Mouse (Mus musculus) liver, embryonic 13.5 days (tissue): ENCODE measurements around the gene AW549877. TPM values are rescaled to one million over a fixed set of nuclear protein-coding genes. Genes with fewer than 3 reads are reported as not detected.

Source experiments
- ATAC-seq: fragments of 200-750 bp; cut with Nextera tagmentation; 2 replicates; pipeline ENCODE4 v1.8.0; 2017; ENCODE audit warnings: low read depth, mild to moderate bottlenecking, moderate number of reproducible peaks, moderate library complexity
- DNase-seq: peaks from one replicate; pipeline ENCODE4 v3.0.0; 2022
- H3K27ac ChIP-seq: fragments of 300-500 bp; sonication (generic); 2 replicates; pipeline ENCODE4 v1.5.1; 2015; ENCODE audit warnings: moderate library complexity, mild to moderate bottlenecking, inconsistent platforms
- H3K27me3 ChIP-seq: fragments of 300-500 bp; sonication (generic); 2 replicates; pipeline ENCODE4 v1.6.1; 2015; ENCODE audit warnings: mild to moderate bottlenecking, inconsistent platforms
- H3K36me3 ChIP-seq: fragments of 300-500 bp; sonication (generic); 2 replicates; pipeline ENCODE4 v1.6.1; 2015; ENCODE audit warnings: mild to moderate bottlenecking, inconsistent platforms
- H3K4me1 ChIP-seq: fragments of 300-500 bp; sonication (generic); replicated peaks from 2 replicates; pipeline ENCODE4 v1.6.1; 2015; ENCODE audit warnings: inconsistent platforms
- H3K4me2 ChIP-seq: fragments of 300-500 bp; sonication (generic); 2 replicates; pipeline ENCODE4 v1.6.1; 2015; ENCODE audit warnings: inconsistent platforms, mild to moderate bottlenecking, moderate library complexity
- H3K4me3 ChIP-seq: fragments of 300-500 bp; sonication (generic); replicated peaks from 2 replicates; pipeline ENCODE4 v1.5.1; 2015; ENCODE audit warnings: mild to moderate bottlenecking, inconsistent platforms
- H3K9ac ChIP-seq: fragments of 300-500 bp; sonication (generic); 2 replicates; pipeline ENCODE4 v1.6.1; 2015; ENCODE audit warnings: mild to moderate bottlenecking, inconsistent platforms
- H3K9me3 ChIP-seq: fragments of 300-500 bp; sonication (generic); replicated peaks from 2 replicates; pipeline ENCODE4 v1.6.1; 2016; ENCODE audit warnings: inconsistent platforms
- WGBS: fragments of 180-500 bp; shearing (Covaris S2); methylation state at CpG from one replicate; pipeline ENCODE4 v1.1.7; 2015; ENCODE audit not compliant: insufficient replicate concordance; 5-methylcytosine and 5-hydroxymethylcytosine counted together
- polyA plus RNA-seq: library from polyadenylated mRNA; unstranded; fragments of >200 nt; fragmentation: Nextera tagmentation; extraction: Ambion mirVana; gene quantifications from 2 replicates; pipeline ENCODE4 v1.2.1, GENCODE M21; 2015

AW549877 gene
- 4.8 and 7.2 TPM in 2 replicates for polyA plus RNA-seq

DNA sequence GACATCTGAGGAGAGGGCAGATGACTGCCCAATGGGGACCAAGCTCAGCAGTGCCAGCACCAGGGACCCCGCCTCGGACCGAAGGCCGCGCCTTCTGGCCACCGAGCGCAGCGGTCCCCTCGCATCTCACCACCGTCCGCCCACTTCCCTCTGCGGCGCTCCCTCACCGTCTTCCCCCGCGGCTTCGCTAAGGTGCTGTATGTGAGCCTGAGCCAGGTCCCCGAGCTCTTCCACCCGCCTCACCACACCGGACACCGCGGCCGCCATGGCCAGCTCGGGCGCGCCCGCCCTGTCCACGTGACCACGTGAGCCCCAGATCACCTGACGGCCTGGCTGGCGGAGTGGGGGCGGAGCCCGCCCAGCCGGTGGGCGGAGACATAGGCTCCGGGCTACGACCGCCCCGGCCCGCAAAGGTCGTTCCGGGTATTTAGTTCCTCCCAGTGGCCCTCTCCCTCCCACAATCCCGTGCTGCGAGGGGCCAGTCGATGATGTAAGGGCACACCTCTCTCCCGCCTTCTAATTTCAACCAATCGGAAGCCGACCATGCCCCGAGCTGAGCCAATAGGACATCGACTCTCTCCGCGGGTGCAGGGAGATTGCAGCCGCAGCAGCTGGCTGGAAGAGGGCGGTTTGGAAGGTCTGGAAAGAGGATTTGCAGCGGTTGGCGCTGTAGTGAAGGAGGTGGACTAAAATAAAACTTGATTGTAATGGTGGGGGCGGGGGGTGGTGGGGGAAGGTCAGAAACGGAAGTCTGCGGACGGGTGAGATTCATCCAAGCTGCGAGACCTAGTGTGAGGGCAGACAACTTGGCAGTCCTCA, at the start of gene AW549877:
Gene AW549877 (minus strand): TSS at position 297 of the 819 bp plus-strand sequence.
- Histone ChIP-seq H3K36me3 (peaks cover 10% of the 10 kb centered on the region), H3K27ac (peak within 1 kb of the TSS; percentile 90), H3K27me3 (no peaks in the 10 kb centered on the region), H3K4me1 (peaks cover 20% of the 10 kb centered on the region), H3K4me3 (peak within 1 kb of the TSS; percentile 85), H3K9me3 (no peaks in the 10 kb centered on the region), H3K9ac (peak within 1 kb of the TSS; percentile 85), H3K4me2 (peak within 1 kb of the TSS; percentile 74)
- DNase-seq: peak; percentile 96
- under 1% methylated on average over 61 of the region's 61 CpGs for WGBS
- peak; percentile 98 for ATAC-seq

DNA sequence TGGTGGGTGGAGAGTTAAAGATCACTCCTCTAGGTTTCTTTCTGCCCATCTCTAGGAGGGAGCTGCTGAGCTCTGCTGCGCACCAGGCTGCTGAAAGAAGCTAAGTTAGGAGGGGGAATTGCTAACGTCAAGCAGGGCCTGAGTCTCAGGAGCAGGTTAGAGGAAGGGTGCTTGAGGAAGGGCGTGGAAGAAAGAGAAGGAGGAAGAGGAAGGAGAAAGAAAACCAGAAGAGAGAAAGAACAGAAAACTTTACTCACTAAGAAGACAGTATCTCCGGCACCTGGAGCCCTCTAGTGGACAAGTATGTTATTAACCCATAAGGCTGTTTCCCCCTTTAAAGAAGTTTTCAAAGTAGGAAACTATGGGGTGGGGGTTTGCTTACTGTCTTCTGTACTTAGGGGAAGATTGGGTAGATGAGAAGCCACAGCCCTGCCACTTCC, 47.5 kb upstream of the AW549877 start:
- WGBS: 24% methylated on average over 4 of the region's 4 CpGs
- H3K27me3 ChIP-seq: no peaks in the 10 kb centered on the region
- H3K27ac ChIP-seq: no peak overlapping the region
- H3K4me1 ChIP-seq: 0 out of 2 replicates have a peak, but pooled peaks cover 3% of the 10 kb centered on the region
- peak; percentile 26; the same call in 1 of the 2 replicates for ATAC-seq
- no peak overlapping the region for H3K9ac ChIP-seq
- H3K4me2 ChIP-seq: 0 out of 2 replicates have a peak overlapping the region, but pooled peaks have one; percentile 21
- H3K36me3 ChIP-seq: no peaks in the 10 kb centered on the region
- no peaks in the 10 kb centered on the region for H3K9me3 ChIP-seq
- no peak overlapping the region for H3K4me3 ChIP-seq
- no peak for DNase-seq

DNA sequence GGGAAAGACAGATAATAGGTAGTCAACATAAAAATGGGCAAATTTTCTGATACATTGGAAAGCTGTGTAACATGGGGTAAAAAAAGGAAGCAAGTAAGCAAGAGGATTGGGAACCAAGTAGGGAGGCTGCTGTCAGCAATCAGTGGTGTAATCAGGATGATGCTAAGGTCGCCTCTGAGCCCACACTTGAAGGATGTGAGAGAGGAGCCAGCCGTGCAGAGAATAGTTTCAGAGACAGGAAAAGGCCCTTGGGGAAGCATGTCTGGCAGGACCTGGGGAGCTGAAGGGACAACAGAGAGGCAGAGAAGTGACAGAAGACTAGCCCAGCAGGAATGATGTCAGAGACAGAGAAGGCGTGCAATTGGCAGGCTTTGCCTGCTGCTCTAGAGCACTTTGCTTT, 46.9 kb upstream of the AW549877 start:
- ATAC-seq (no peak), DNase-seq (no peak)
- no peak overlapping the region for H3K4me2 ChIP-seq
- H3K4me3 ChIP-seq: no peak overlapping the region
- H3K36me3 ChIP-seq: no peaks in the 10 kb centered on the region
- H3K27me3 ChIP-seq: no peaks in the 10 kb centered on the region
- H3K9me3 ChIP-seq: no peaks in the 10 kb centered on the region
- H3K27ac ChIP-seq: no peak overlapping the region
- no peak overlapping the region for H3K9ac ChIP-seq
- 0 out of 2 replicates have a peak, but pooled peaks cover 3% of the 10 kb centered on the region for H3K4me1 ChIP-seq
- 31% methylated on average over 3 of the region's 3 CpGs for WGBS

DNA sequence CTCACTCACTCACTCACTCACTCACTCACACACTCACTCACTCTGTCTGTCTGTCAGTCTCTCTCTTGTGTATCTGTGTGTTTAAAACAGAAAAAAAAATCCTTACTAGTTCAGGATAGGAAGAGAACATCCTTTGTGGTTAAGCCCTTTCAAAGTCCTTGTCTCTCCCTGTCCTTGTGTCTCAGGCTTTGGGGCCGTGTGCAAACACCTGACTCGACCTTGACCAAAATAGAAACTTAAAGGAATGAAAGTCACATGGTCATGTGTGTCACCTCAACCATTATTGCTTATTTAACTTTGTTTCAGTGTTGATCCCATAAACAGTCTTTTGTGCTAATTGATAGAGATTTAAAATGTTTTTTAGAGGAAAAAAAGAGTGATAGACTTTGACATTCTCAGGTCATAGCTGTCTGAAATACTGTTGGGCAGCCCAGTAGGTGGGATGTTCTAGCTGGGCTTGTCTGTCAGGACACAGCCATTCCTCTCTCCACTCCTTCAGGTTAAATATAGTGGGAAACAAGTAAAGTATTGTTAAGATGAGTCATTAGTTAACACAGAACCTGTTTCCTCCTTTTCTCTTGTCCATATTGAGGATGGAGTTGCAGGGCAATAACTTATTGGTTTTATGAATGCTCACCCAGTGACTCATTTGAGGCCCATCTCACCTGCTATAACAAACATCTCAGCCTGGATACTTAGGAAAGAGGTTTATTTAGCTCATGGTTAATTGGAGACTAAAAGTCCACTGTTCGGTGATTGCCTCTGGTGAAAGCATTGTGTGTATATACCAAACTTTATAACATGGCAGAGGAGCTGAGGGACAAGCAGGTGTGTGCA, 37.8 kb upstream of the AW549877 start:
- ATAC-seq (no peak), DNase-seq (no peak)
- no peak overlapping the region for H3K4me3 ChIP-seq
- H3K27ac ChIP-seq: no peak overlapping the region
- no peaks in the 10 kb centered on the region; the same call in 1 of the 2 replicates for H3K36me3 ChIP-seq
- 51% methylated on average over 3 of the region's 3 CpGs for WGBS
- H3K27me3 ChIP-seq: 0 out of 2 replicates have a peak, but pooled peaks cover 1% of the 10 kb centered on the region
- no peak overlapping the region for H3K9ac ChIP-seq
- no peak overlapping the region for H3K4me2 ChIP-seq
- H3K4me1 ChIP-seq: no peaks in the 10 kb centered on the region
- no peaks in the 10 kb centered on the region for H3K9me3 ChIP-seq

DNA sequence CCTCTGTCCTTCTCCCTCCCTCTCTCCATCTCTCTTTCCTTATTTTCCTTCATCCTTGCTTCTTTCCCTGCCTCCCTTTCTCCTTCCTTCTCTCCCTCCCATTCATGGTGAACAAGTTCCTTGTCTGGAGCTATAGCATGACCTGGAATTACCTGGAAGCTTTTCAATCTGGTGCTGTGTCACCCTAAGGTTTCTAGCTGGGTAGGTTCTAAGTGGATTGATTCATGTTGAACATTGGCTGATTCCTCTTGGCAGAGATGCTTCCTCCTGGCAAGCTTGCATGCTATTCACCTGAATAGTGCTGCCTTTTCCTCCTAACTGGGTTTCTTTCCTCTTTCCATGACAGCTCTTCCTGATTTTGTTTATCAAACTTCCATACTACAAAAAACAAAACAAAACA, 33.4 kb upstream of the AW549877 start:
- Histone ChIP-seq H3K27me3 (peaks cover 9% of the 10 kb centered on the region; the same call in 1 of the 2 replicates), H3K27ac (no peak overlapping the region), H3K36me3 (no peaks in the 10 kb centered on the region), H3K9me3 (no peaks in the 10 kb centered on the region), H3K4me3 (no peak overlapping the region), H3K9ac (no peak overlapping the region), H3K4me1 (peaks cover 14% of the 10 kb centered on the region), H3K4me2 (no peak overlapping the region)
- ATAC-seq (no peak), DNase-seq (no peak)

DNA sequence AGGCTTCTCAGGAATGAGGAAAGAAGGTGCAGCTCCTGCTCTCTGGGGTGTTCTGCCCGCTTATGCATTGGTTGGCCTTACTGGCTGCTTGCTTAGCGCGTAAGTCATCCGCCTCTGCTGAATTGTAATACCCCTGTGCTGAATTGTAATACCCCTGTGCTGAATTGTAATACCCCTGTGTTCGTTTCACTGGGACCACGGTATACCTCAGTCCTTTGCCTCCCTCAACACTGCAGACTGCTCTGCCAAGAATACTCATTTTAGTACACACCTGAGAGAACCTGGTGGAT, 32.8 kb upstream of the AW549877 start:
- peaks cover 9% of the 10 kb centered on the region; the same call in 1 of the 2 replicates for H3K27me3 ChIP-seq
- no peak for DNase-seq
- no peak overlapping the region for H3K4me3 ChIP-seq

DNA sequence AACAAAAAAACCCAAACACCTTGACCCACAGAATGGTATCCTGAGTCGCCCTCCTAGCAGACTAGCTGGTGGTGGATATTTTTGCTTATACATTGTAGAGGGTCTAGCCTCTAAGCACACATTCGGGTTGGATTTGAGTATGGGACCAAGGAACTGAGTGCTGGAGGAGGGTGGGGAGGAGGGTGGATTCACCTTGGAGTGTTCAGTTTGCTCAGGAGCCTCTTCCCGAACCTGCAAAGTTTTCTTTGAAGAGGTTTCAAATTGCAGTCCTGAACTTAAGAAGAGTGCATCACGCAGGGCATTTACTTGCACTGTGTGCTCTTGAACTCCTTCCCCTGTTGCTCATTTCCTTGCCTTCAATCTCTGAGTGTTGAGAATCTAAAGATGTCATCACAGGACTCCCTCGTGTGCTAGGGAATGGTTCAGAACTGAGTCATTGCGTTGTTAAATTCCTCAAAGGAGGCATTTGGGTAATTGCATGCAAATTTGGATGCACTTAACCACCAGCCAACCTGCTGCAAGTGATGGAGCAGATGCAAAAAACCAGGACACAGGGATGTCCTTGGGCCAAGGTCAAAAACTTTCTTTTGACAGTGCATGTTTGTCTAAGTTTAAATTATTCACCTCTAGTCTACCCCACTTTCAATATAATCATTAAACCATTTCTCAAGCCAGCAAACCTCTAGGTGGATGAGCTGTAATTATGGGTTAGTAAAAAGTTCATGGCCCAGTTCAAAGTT, 32.3 kb upstream of the AW549877 start:
- H3K4me1 ChIP-seq: peaks cover 14% of the 10 kb centered on the region
- peak overlapping the region; percentile 93 for H3K4me2 ChIP-seq
- H3K9me3 ChIP-seq: no peaks in the 10 kb centered on the region
- H3K4me3 ChIP-seq: peak overlapping the region; percentile 71
- H3K9ac ChIP-seq: peak overlapping the region; percentile 75
- H3K27me3 ChIP-seq: peaks cover 9% of the 10 kb centered on the region; the same call in 1 of the 2 replicates
- no peaks in the 10 kb centered on the region for H3K36me3 ChIP-seq
- DNase-seq (no peak), ATAC-seq (no peak)
- H3K27ac ChIP-seq: no peak overlapping the region
- WGBS: 20% methylated on average over 6 of the region's 6 CpGs

More for the DNA sequence above, 32.8 kb upstream of the AW549877 start:
- H3K36me3 ChIP-seq: no peaks in the 10 kb centered on the region
- no peak for ATAC-seq
- H3K9ac ChIP-seq: no peak overlapping the region
- H3K9me3 ChIP-seq: no peaks in the 10 kb centered on the region
- no peak overlapping the region for H3K4me2 ChIP-seq
- WGBS: 79% methylated on average over 6 of the region's 6 CpGs
- no peak overlapping the region for H3K27ac ChIP-seq
- peaks cover 14% of the 10 kb centered on the region for H3K4me1 ChIP-seq

DNA sequence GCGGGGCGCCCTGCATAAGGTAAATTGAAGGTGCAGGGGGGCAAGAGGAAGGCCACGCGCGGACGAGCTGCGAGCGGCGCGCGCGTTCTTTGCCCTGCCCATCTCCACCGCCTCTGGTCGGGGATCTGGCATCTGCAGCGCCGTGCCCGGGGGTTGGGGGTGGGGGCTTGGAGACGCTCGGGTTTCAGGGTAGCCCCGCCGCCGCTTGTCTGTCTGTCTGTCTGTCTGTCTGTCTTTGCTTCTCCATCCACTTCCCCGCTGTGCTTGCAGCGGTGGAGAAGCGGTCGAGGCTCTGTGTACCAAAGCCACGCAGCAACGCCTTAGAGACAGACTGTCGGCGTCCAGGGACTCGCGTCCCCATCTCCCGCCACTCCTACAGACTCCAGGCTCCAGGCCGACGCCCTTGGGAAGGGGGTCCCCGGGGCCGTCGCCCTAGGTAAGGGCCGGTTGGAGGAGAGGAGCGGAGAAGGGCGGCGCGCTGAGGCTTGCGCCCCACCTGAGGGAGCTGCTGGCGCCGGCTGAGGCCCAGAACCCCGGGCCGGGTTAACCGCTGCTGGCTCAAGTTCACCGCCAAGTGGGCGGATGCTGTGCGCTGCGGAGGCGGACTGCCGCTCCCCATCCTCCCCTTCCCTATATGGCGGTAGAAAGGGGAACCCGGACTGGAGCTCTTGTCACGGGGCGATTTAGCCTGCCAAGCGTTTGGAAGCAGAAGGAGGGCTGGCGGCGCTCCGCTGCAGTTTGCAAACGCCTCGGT, 31.5 kb upstream of the AW549877 start:
- Histone ChIP-seq H3K4me3 (peak overlapping the region; percentile 71), H3K27ac (peak overlapping the region; percentile 70), H3K4me1 (peaks cover 14% of the 10 kb centered on the region), H3K9ac (peak overlapping the region; percentile 75), H3K4me2 (peak overlapping the region; percentile 93), H3K9me3 (no peaks in the 10 kb centered on the region), H3K27me3 (peaks cover 9% of the 10 kb centered on the region; the same call in 1 of the 2 replicates), H3K36me3 (no peaks in the 10 kb centered on the region)
- ATAC-seq (peak; percentile 65), DNase-seq (peak; percentile 57)
- WGBS: under 1% methylated on average over 65 of the region's 65 CpGs

DNA sequence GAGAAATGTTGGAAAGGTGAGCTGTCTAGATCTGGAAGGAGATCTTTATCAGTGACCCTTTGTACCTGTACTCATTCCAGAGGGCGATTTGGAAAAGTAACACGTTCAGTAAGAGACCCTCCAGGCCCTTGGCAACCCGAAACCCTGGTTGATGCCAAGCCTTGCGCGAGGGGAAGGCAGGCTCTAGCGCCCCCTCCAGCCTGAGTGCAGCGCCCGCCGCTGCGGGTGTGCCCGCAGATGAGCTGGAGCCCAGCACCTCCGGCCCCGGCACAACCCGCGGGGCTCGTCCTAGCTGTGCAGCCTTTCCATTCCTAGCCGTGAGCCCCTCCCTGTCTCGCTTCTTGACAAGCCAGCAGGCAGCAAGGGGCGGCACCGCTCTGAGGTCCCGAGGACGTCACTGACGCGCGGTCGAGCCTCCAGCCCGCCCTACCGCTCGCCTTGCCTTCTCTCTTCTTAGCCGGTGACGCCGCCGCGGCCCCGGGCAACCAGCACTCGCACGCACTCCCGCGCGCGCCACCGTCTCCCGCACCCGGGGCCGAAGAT, 30.8 kb upstream of the AW549877 start, which contains the start of gene Oxct1:
Gene Oxct1 (plus strand): TSS at position 153 of the 543 bp plus-strand sequence.
- Histone ChIP-seq H3K4me1 (peaks cover 14% of the 10 kb centered on the region), H3K9ac (peak within 1 kb of the TSS; percentile 75), H3K27ac (peak within 1 kb of the TSS; percentile 70), H3K4me3 (peak within 1 kb of the TSS; percentile 71), H3K9me3 (no peaks in the 10 kb centered on the region), H3K4me2 (peak within 1 kb of the TSS; percentile 93), H3K36me3 (no peaks in the 10 kb centered on the region), H3K27me3 (peaks cover 9% of the 10 kb centered on the region; the same call in 1 of the 2 replicates)
- WGBS: under 1% methylated on average over 45 of the region's 45 CpGs
- DNase-seq: peak; percentile 75
- peak; percentile 96 for ATAC-seq

DNA sequence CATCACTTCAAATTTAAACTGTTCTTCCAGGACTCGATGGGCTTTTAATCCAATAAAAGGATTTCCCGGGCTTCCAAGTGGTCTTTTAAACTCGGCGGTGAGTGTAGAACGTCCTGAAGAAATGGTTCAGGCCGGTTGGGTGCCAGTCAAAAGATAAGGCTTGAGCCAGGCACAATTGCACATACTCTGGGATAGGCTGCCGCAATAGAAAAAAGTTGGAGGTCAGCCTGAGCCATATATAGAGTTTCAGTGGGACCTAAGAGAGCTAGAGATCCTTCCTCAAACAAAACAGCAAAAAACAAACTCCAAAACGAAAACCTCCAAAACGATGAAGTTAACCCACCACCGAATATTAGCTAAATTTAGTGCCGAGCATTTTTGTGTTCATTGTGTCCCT, 30.0 kb upstream of the AW549877 start:
- Histone ChIP-seq H3K4me2 (peak overlapping the region; percentile 93; the same call in 1 of the 2 replicates), H3K9ac (no peak overlapping the region), H3K9me3 (no peaks in the 10 kb centered on the region), H3K27ac (no peak overlapping the region), H3K4me3 (0 out of 2 replicates have a peak overlapping the region, but pooled peaks have one; percentile 71), H3K27me3 (peaks cover 9% of the 10 kb centered on the region; the same call in 1 of the 2 replicates), H3K4me1 (peaks cover 14% of the 10 kb centered on the region), H3K36me3 (no peaks in the 10 kb centered on the region)
- no peak for ATAC-seq
- DNase-seq: no peak
- WGBS: 56% methylated on average over 11 of the region's 11 CpGs
